Mouse (Mus musculus) urinary bladder, adult 18-20 months (tissue): ENCODE data around the gene Kiss1r.
"Not testable (repeated sequence)": the region's sequence is repeated elsewhere in the genome, so short reads cannot be mapped to it uniquely, and the experiment has no call there.

Experiments
- DNase-seq, 2 experiments: peaks; one replicate each; pipeline ENCODE4 v3.0.0; 2022; ENCODE audit warnings: low spot score in 2 of 2, mixed read lengths in 2 of 2

Gene Kiss1r

GRCm38 (mm10) chr10:79940749-79941148, 24.0 kb downstream of the Kiss1r start:
- DNase-seq = no peak

- no peak for DNase-seq
Observed at GRCm38 (mm10) chr10:79942988-79943387, 26.2 kb downstream of the Kiss1r start.

- no peak for DNase-seq
Observed at GRCm38 (mm10) chr10:79943471-79943901, 26.7 kb downstream of the Kiss1r start.

- DNase-seq = peak in 1 of 2 experiments; percentile 60
Observed at GRCm38 (mm10) chr10:79945507-79946234, 28.9 kb downstream of the Kiss1r start.

- DNase-seq = no peak
Observed at GRCm38 (mm10) chr10:79946752-79947322, 30.1 kb downstream of the Kiss1r start.

GRCm38 (mm10) chr10:79947502-79947901, 30.7 kb downstream of the Kiss1r start:
- no peak for DNase-seq

GRCm38 (mm10) chr10:79949873-79950272, 33.1 kb downstream of the Kiss1r start:
- no peak for DNase-seq

- DNase-seq = no peak
Observed at GRCm38 (mm10) chr10:79950661-79951060, 33.9 kb downstream of the Kiss1r start.

- no peak for DNase-seq
Observed at GRCm38 (mm10) chr10:79953946-79954345, 37.2 kb downstream of the Kiss1r start.

GRCm38 (mm10) chr10:79955691-79956090, 38.9 kb downstream of the Kiss1r start:
- DNase-seq = no peak

- no peak for DNase-seq
Observed at GRCm38 (mm10) chr10:79956643-79957154, 39.9 kb downstream of the Kiss1r start.

GRCm38 (mm10) chr10:79958140-79958816, 41.5 kb downstream of the Kiss1r start:
- peak; percentile 75 to 81 for DNase-seq

- not testable (repeated sequence) for DNase-seq
Observed at GRCm38 (mm10) chr10:79959412-79959811, 42.6 kb downstream of the Kiss1r start.

GRCm38 (mm10) chr10:79959847-79960601, 43.3 kb downstream of the Kiss1r start, which contains the start of gene Wdr18:
TSS of gene Wdr18 (plus strand) at chr10:79960152.
- peak; percentile 97 to 99 for DNase-seq

GRCm38 (mm10) chr10:79960671-79961294, 44.0 kb downstream of the Kiss1r start:
- no peak for DNase-seq

- no peak for DNase-seq
Observed at GRCm38 (mm10) chr10:79964727-79965126, 48.0 kb downstream of the Kiss1r start.

GRCm38 (mm10) chr10:79965325-79965724, 48.6 kb downstream of the Kiss1r start:
- no peak for DNase-seq

- DNase-seq = no peak
Observed at GRCm38 (mm10) chr10:79966886-79967400, 50.2 kb downstream of the Kiss1r start.

GRCm38 (mm10) chr10:79968181-79968580, 51.4 kb downstream of the Kiss1r start:
- no peak for DNase-seq

GRCm38 (mm10) chr10:79969124-79969568, 52.4 kb downstream of the Kiss1r start:
- DNase-seq = no peak
